Mouse (Mus musculus): ENCODE measurements at regions not wholly inside any gene's neighbourhood (a gene's known extent, or its start where the extent isn't known, plus 50 kb on each side); places are given as distances from the start of the nearest gene placed in this dataset.

DNA sequence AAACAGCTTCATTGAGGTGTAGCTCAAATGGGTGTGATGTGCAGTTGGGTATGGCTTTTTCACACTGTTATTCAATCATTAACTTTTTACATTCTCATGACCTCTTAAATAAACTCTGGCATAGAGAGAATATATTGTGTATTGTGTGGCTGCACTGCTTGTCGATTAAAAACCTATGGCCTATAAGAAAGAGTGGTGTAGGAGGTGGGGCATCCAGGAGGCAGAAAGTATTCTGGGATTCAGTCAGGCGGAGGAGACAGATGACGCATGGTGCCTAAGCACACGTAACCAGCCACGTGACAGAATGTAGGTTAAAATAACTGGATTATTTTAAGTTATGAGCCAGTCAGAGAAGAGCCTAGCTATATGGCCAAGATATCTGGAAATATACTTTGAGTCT, 78.2 kb upstream of the Slc16a7 start:
- DNase-seq (ENCODE audit: extremely low spot score in 1 of 2, low spot score in 1 of 2), result no peak

DNA sequence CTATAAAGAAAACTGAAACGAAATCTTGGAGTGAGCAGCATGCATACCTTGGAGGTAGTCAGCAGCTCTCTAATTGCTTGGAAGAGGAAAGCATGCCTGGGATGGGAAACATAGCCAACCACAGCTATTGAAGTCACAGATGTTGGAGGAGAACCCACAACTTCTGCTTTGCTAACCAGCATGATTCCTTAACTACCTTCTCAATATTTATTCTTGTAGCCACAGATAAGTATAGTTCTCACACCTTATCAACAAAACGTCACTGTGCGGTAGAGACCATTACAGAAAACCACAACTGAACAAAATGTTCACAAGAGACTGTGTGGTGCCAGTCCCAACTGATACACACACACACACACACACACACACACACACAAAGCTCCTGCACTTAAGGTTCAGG, 99.1 kb upstream of the Slc16a7 start:
- DNase-seq (ENCODE audit: extremely low spot score in 1 of 2, low spot score in 1 of 2), result no peak

- no peak for DNase-seq (ENCODE audit: extremely low spot score in 1 of 2, low spot score in 1 of 2)
Observed at GRCm38 (mm10) chr10:125490395-125490794, 101.1 kb upstream of the Slc16a7 start.

- no peak for DNase-seq (ENCODE audit: extremely low spot score in 1 of 2, low spot score in 1 of 2)
Observed at GRCm38 (mm10) chr10:125494489-125494888, 105.2 kb upstream of the Slc16a7 start.

DNA sequence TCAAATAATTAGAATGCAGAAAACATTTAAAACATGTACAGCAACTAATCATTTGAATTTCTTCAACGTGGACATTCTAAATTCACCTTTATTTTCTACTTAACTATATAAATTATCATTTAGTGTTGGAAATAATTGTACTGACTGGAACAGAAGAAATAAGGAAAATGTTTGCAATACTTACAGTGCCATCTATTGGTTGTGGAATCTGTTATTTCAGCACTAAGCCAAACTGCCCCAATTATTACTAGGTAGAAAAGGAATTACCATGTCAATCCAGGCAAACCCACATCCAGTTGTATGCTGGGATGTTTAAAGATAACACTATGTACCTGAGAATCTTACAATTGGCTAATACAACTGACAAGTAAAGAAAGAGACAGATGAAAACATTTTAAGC, 109.1 kb upstream of the Slc16a7 start:
- no peak for DNase-seq (ENCODE audit: extremely low spot score in 1 of 2, low spot score in 1 of 2)

DNA sequence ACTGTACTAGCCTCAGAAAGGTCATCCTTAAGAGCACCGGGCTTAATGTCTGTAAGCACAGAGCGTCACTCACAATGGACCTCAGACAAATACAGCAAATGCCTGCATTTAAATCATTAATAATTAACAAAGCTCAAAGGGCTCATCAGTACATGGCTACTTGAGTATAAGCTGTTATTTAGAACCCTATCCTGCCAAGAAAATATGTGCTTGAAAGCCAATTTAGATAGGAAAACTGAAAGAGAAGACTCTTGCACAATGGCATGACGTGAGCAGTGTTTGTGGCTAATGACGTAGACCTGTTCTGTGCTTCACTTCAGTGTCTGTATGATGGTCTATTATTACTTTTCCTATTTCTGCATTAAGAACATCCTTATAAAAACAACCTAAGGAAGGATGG, 111.1 kb upstream of the Slc16a7 start:
- no peak for DNase-seq (ENCODE audit: extremely low spot score in 1 of 2, low spot score in 1 of 2)

GRCm38 (mm10) chr10:125515026-125515425, 125.8 kb upstream of the Slc16a7 start:
- no peak for DNase-seq (ENCODE audit: extremely low spot score in 1 of 2, low spot score in 1 of 2)

- DNase-seq (ENCODE audit: extremely low spot score in 1 of 2, low spot score in 1 of 2), result no peak
Observed at GRCm38 (mm10) chr10:125530876-125531275, 141.6 kb upstream of the Slc16a7 start.

- no peak for DNase-seq (ENCODE audit: extremely low spot score in 1 of 2, low spot score in 1 of 2)
Observed at GRCm38 (mm10) chr10:125538316-125538715, 149.1 kb upstream of the Slc16a7 start.

DNA sequence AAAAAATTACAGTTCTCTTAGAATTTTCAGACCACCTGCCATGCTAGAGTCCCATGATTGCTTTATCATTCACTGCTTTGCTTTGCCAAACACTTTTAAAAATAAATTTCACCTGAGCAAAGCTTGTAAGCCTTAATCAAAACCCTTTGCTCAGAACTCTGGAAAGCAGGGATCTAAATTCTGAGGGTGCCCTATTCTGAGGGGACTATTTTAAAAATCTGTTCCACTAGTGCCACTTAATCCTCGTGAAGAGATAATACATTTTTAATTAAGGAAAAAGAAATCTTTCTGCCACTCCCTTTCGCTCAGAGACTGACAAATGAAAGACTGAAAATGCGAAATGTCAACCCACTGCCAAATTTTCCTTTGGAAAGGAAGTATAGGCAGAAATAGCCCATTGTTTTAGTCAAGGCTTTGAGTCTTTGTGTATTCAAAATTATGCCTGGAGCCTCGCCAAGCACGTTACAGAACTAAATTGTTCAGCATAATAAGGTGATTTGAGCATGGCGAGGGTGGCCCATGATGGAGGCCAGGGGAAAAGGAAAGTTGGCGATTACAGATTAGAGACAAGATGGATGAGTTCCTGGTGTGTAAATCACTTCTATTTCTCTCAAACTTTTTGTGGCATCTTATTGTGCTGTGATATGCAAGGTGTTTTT, 197.4 kb upstream of the Slc16a7 start:
- peak in 1 of 2 experiments; percentile 12 for DNase-seq (ENCODE audit: extremely low spot score in 1 of 2, low spot score in 1 of 2)

- DNase-seq (ENCODE audit: extremely low spot score in 1 of 2, low spot score in 1 of 2), result no peak
Observed at GRCm38 (mm10) chr10:125593006-125593405, 203.7 kb upstream of the Slc16a7 start.

GRCm38 (mm10) chr10:125607787-125608617, 218.7 kb upstream of the Slc16a7 start:
- DNase-seq (ENCODE audit: extremely low spot score in 1 of 2, low spot score in 1 of 2), result no peak

DNA sequence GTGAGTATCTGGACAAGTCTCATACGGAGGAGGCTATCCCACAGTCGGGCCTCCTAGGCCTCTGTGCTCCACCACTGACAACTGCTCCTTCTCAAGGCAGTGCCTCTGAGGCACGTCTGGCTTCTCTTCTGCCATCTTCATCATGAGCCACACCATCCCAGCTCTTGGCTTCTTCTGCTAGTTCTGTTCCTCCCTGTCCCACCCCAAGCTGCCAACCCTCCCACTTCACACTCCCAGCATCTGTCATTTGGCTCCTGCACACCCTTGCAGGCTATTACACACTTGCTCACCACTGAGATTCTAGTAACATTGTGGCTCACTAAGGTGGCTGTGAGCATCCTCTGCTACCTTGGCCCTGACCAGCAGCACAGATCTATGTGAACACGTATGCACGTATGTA, 221.1 kb upstream of the Slc16a7 start:
- peak; percentile 11 to 13 for DNase-seq (ENCODE audit: extremely low spot score in 1 of 2, low spot score in 1 of 2)

DNA sequence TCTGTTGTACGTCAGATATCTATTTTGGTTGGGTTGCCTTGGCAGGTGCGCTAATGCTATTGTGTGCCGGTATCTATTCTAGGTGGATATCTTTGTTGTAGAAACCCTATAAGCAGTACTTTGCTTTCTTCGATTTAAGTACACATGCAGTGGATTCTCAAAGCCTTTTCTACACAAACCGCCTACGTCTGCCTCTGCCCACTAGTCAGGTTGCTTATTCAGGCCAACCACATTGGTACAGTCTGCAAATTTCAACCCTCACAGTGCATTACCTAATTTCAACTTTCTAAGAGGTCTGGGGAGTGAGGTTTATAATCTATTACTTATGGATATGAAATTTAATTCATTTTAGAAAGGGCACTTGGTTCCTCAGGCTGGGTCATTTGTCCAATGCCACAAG, 223.5 kb upstream of the Slc16a7 start:
- no peak for DNase-seq (ENCODE audit: extremely low spot score in 1 of 2, low spot score in 1 of 2)

DNA sequence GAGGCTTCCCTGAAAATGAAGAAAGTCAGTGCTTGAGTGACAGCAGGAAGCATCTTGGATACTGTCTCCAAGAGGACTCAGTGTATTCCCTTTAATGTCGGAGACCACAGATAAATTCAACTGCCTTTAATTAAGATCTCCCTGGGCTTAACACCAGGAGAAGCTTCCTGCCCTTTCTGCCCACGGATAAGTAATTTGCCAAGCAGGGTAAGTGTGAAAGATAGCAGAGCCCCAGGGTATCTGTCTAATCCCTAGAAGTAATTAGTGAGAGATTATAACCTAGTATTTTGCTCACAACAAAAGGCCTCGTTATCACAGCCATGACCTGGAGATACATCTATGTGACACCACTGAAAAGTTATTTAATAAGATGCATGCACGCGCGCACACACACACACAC, 232.1 kb upstream of the Slc16a7 start:
- DNase-seq (ENCODE audit: extremely low spot score in 1 of 2, low spot score in 1 of 2), result no peak

- no peak for DNase-seq (ENCODE audit: extremely low spot score in 1 of 2, low spot score in 1 of 2)
Observed at GRCm38 (mm10) chr10:125623836-125624235, 234.6 kb upstream of the Slc16a7 start.

DNA sequence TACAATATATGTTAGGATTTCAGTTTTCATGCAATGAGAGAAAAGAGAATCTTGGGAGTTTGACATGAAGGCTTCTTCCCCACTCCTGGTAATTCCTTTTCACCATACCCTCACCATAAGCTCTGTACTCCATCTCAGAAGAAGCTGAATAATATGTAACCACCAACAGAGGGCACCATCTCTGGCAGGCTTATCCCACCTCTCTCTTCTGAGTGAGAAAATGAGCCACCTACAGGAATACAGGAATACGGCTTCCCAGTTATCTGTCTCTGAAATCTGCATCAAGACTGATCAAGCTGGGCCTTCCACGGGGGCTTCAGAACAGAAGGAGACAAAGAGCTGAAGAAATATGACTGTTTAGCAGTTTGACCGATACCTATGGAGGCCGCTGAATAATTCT, 278.6 kb upstream of the Slc16a7 start:
- no peak for DNase-seq (ENCODE audit: extremely low spot score in 1 of 2, low spot score in 1 of 2)

DNA sequence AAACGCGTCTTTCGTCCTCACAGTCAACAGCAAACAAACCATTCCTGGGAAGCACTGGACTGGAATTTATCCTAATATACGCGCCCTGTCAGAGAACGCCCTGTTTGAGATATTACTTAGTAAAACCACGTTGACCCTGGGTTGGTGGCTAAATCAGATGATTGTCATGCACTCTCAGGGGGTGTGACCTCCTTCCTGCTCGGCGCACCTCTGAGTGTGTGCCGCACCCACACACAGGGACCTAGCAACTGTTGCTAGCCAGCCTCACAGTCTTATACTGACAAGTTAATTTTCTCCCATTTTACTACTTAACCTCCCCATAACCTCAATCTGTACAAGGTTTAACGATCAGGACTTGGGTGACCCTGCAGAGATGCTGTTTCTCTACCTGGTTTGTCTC, 284.4 kb upstream of the Slc16a7 start:
- DNase-seq (ENCODE audit: extremely low spot score in 1 of 2, low spot score in 1 of 2), result no peak

DNA sequence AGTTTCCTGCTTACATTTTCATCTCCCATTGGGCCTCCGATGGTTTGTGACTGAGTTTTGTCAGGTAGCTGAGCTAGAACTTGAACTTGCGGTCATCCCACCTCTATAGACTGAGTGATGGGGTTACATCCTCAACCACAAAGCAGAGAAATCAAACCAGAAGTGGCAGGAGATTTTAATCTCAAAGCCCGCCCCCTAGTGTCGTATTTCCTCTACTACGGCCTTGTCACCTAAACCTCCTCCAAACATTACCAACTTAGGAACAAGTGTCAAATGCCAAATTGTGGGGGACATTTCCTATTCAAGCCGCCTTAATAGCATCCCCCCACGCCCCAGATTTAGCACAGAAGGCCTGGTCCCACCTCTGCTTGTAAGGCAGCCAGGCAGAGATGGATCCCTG, 286.3 kb upstream of the Lrig3 start:
- peak in 1 of 2 experiments; percentile 13 for DNase-seq (ENCODE audit: extremely low spot score in 1 of 2, low spot score in 1 of 2)

DNA sequence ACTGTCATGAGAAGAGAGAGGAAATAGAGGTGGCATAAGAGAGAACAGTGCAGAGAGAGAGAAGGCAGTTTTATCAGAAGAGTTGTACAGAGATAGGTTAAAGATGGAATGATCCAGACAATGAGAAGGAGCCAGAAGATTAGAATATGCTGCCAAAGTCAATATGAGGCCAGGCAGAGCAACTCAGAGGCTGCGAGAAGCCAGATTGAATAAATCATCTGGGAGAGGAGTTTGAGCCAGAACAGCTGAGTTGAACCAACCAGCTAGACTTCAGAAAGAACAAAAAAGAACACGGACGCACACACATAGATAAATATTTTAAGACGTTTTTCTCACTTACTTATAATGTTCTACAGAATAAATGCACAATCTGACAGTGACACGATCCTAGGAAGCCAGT, 280.8 kb upstream of the Lrig3 start:
- no peak for DNase-seq (ENCODE audit: extremely low spot score in 1 of 2, low spot score in 1 of 2)

DNA sequence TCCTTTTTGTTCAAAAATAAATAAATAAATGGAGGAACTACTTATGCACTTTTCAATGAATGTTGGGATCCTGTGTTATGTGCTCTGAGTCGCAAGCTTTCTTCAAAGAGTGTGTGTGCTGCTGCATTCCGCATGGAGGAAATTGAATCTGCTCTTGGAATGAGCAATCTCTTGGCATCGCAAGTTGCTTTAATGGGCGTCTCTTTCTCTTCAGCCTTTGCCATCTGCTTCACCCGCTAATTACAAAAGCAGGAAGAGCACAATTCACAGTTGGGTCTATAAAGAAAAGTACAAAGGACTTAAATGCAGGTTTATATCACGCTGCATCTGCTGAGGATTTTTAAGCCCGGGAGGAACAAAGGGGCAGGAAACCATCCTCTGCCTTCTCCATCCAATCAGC, 272.5 kb upstream of the Lrig3 start:
- DNase-seq (ENCODE audit: extremely low spot score in 1 of 2, low spot score in 1 of 2), result no peak

- no peak for DNase-seq (ENCODE audit: extremely low spot score in 1 of 2, low spot score in 1 of 2)
Observed at GRCm38 (mm10) chr10:125696159-125696558, 269.8 kb upstream of the Lrig3 start.
